Mouse (Mus musculus): Measurements from ENCODE around the gene Hhipl1.
A peak's percentile ranks its signal among the peaks of the same experiment; 100 is the strongest.

Hhipl1 gene

GRCm38 (mm10) chr12:108292419-108292818 is 13.7 kb upstream of the Hhipl1 start:
- H3K27me3 ChIP-seq (ENCODE audit: control insufficient read depth, insufficient read depth, low read length, poor library complexity, severe bottlenecking): no peaks in the 10 kb centered on the region
- H3K36me3 ChIP-seq (ENCODE audit: control insufficient read depth, insufficient read depth, low read length, poor library complexity, severe bottlenecking): no peaks in the 10 kb centered on the region
- DNase-seq (ENCODE audit: low read depth, low spot score): peak; percentile 16

GRCm38 (mm10) chr12:108292957-108293356 is 13.1 kb upstream of the Hhipl1 start:
- Histone ChIP-seq H3K36me3 (ENCODE audit: control insufficient read depth, insufficient read depth, low read length, poor library complexity, severe bottlenecking) (no peaks in the 10 kb centered on the region), H3K27me3 (ENCODE audit: control insufficient read depth, insufficient read depth, low read length, poor library complexity, severe bottlenecking) (no peaks in the 10 kb centered on the region)
- DNase-seq (ENCODE audit: low read depth, low spot score): peak; percentile 67

GRCm38 (mm10) chr12:108294620-108295019 is 11.4 kb upstream of the Hhipl1 start:
- DNase-seq (ENCODE audit: low read depth, low spot score): no peak
- H3K27me3 ChIP-seq (ENCODE audit: control insufficient read depth, insufficient read depth, low read length, poor library complexity, severe bottlenecking): no peaks in the 10 kb centered on the region
- no peaks in the 10 kb centered on the region for H3K36me3 ChIP-seq (ENCODE audit: control insufficient read depth, insufficient read depth, low read length, poor library complexity, severe bottlenecking)

- H3K36me3 ChIP-seq (ENCODE audit: control insufficient read depth, insufficient read depth, low read length, poor library complexity, severe bottlenecking): no peaks in the 10 kb centered on the region
- no peaks in the 10 kb centered on the region for H3K27me3 ChIP-seq (ENCODE audit: control insufficient read depth, insufficient read depth, low read length, poor library complexity, severe bottlenecking)
- no peak for DNase-seq (ENCODE audit: low read depth, low spot score)
Measured at GRCm38 (mm10) chr12:108297033-108297432, 9.0 kb upstream of the Hhipl1 start.

- Histone ChIP-seq H3K36me3 (ENCODE audit: control insufficient read depth, insufficient read depth, low read length, poor library complexity, severe bottlenecking) (no peaks in the 10 kb centered on the region), H3K27me3 (ENCODE audit: control insufficient read depth, insufficient read depth, low read length, poor library complexity, severe bottlenecking) (no peaks in the 10 kb centered on the region; the same call in 1 of the 2 replicates)
- DNase-seq (ENCODE audit: low read depth, low spot score): no peak
Measured at GRCm38 (mm10) chr12:108301006-108301405, 5.1 kb upstream of the Hhipl1 start.

GRCm38 (mm10) chr12:108303778-108304365 is 2.2 kb upstream of the Hhipl1 start:
- H3K27me3 ChIP-seq (ENCODE audit: control insufficient read depth, insufficient read depth, low read length, poor library complexity, severe bottlenecking): no peaks in the 10 kb centered on the region; the same call in 1 of the 2 replicates
- no peak for DNase-seq (ENCODE audit: low read depth, low spot score)
- H3K36me3 ChIP-seq (ENCODE audit: control insufficient read depth, insufficient read depth, low read length, poor library complexity, severe bottlenecking): no peaks in the 10 kb centered on the region

GRCm38 (mm10) chr12:108305172-108305571 is 898 bp upstream of the Hhipl1 start:
- no peaks in the 10 kb centered on the region; the same call in 1 of the 2 replicates for H3K27me3 ChIP-seq (ENCODE audit: control insufficient read depth, insufficient read depth, low read length, poor library complexity, severe bottlenecking)
- H3K36me3 ChIP-seq (ENCODE audit: control insufficient read depth, insufficient read depth, low read length, poor library complexity, severe bottlenecking): no peaks in the 10 kb centered on the region
- no peak for DNase-seq (ENCODE audit: low read depth, low spot score)

- peak; percentile 33 for DNase-seq (ENCODE audit: low read depth, low spot score)
- Histone ChIP-seq H3K36me3 (ENCODE audit: control insufficient read depth, insufficient read depth, low read length, poor library complexity, severe bottlenecking) (no peaks in the 10 kb centered on the region), H3K27me3 (ENCODE audit: control insufficient read depth, insufficient read depth, low read length, poor library complexity, severe bottlenecking) (no peaks in the 10 kb centered on the region; the same call in 1 of the 2 replicates)
Measured at GRCm38 (mm10) chr12:108307553-108307952, 1.5 kb downstream of the Hhipl1 start.

GRCm38 (mm10) chr12:108308363-108308856 is 2.3 kb downstream of the Hhipl1 start:
- DNase-seq (ENCODE audit: low read depth, low spot score): no peak
- no peaks in the 10 kb centered on the region for H3K36me3 ChIP-seq (ENCODE audit: control insufficient read depth, insufficient read depth, low read length, poor library complexity, severe bottlenecking)

GRCm38 (mm10) chr12:108309116-108309794 is 3.2 kb downstream of the Hhipl1 start:
- Histone ChIP-seq H3K36me3 (ENCODE audit: control insufficient read depth, insufficient read depth, low read length, poor library complexity, severe bottlenecking) (no peaks in the 10 kb centered on the region), H3K27me3 (ENCODE audit: control insufficient read depth, insufficient read depth, low read length, poor library complexity, severe bottlenecking) (no peaks in the 10 kb centered on the region; the same call in 1 of the 2 replicates)
- no peak for DNase-seq (ENCODE audit: low read depth, low spot score)

More at GRCm38 (mm10) chr12:108308363-108308856, 2.3 kb downstream of the Hhipl1 start:
- no peaks in the 10 kb centered on the region; the same call in 1 of the 2 replicates for H3K27me3 ChIP-seq (ENCODE audit: control insufficient read depth, insufficient read depth, low read length, poor library complexity, severe bottlenecking)

GRCm38 (mm10) chr12:108310041-108310440 is 4.0 kb downstream of the Hhipl1 start:
- DNase-seq (ENCODE audit: low read depth, low spot score): no peak
- Histone ChIP-seq H3K36me3 (ENCODE audit: control insufficient read depth, insufficient read depth, low read length, poor library complexity, severe bottlenecking) (no peaks in the 10 kb centered on the region), H3K27me3 (ENCODE audit: control insufficient read depth, insufficient read depth, low read length, poor library complexity, severe bottlenecking) (no peaks in the 10 kb centered on the region; the same call in 1 of the 2 replicates)

GRCm38 (mm10) chr12:108310456-108311027 is 4.5 kb downstream of the Hhipl1 start:
- DNase-seq (ENCODE audit: low read depth, low spot score): no peak
- H3K27me3 ChIP-seq (ENCODE audit: control insufficient read depth, insufficient read depth, low read length, poor library complexity, severe bottlenecking): no peaks in the 10 kb centered on the region
- no peaks in the 10 kb centered on the region for H3K36me3 ChIP-seq (ENCODE audit: control insufficient read depth, insufficient read depth, low read length, poor library complexity, severe bottlenecking)

GRCm38 (mm10) chr12:108311741-108312290 is 5.7 kb downstream of the Hhipl1 start:
- Histone ChIP-seq H3K27me3 (ENCODE audit: control insufficient read depth, insufficient read depth, low read length, poor library complexity, severe bottlenecking) (no peaks in the 10 kb centered on the region), H3K36me3 (ENCODE audit: control insufficient read depth, insufficient read depth, low read length, poor library complexity, severe bottlenecking) (no peaks in the 10 kb centered on the region)
- DNase-seq (ENCODE audit: low read depth, low spot score): no peak

GRCm38 (mm10) chr12:108312432-108312851 is 6.4 kb downstream of the Hhipl1 start:
- H3K27me3 ChIP-seq (ENCODE audit: control insufficient read depth, insufficient read depth, low read length, poor library complexity, severe bottlenecking): no peaks in the 10 kb centered on the region
- DNase-seq (ENCODE audit: low read depth, low spot score): no peak
- no peaks in the 10 kb centered on the region for H3K36me3 ChIP-seq (ENCODE audit: control insufficient read depth, insufficient read depth, low read length, poor library complexity, severe bottlenecking)

Data from splenic B cell, adult 2 months (primary cell).